Mouse (Mus musculus): ENCODE measurements at regions not wholly inside any gene's neighbourhood (a gene's known extent, or its start where the extent isn't known, plus 50 kb on each side); places are given as distances from the start of the nearest gene placed in this dataset.

DNA sequence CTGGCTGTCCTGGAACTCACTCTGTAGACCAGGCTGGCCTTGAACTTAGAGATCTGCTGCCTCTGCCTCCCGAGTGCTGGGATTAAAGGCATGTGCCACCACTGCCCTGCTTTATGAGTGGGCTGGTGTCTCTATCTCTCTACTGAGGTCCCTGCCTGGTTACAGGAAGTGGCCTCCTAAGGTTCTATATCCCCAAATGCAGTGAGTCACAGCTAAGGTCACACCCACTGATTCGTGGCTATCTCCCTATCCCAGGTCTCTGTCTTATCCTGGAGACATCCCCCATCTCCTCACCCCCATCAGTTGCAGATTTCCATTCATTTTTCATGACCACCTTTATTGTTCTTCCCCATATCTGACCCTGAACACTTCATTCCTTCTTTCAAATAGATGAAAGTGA, 837.3 kb downstream of the Prdm13 start:
- H3K36me3 ChIP-seq (replicated peaks in 1 of 2; ENCODE audit: control insufficient read depth in 1 of 2, insufficient read depth in 1 of 2, low read length in 1 of 2), result no peaks in the 10 kb centered on the region
- no peak overlapping the region for H3K4me2 ChIP-seq (ENCODE audit: insufficient read depth, low read depth, poor library complexity, severe bottlenecking)
- H3K27ac ChIP-seq (ENCODE audit: insufficient read depth, low read depth), result no peak overlapping the region
- no peak overlapping the region for H3K9ac ChIP-seq (ENCODE audit: insufficient read depth, low read depth)
- dilution Hi-C loops (cut with MboI; ENCODE audit: extremely low pct_ligation_motif_present, extremely low pct_unique_long_range_greater_than_20kb, low sequenced_read_pairs), result no loop called here
- no peaks in the 10 kb centered on the region for H3K79me2 ChIP-seq (replicated peaks; ENCODE audit: control insufficient read depth, extremely low read depth, insufficient read depth, poor library complexity, severe bottlenecking)
- H3K4me1 ChIP-seq (ENCODE audit: control insufficient read depth in 1 of 2, insufficient read depth in 2 of 2), result no peaks in the 10 kb centered on the region
- no peak for TF ChIP-seq ZMIZ1 (IDR thresholded peaks at IDR 0.05; ENCODE audit: low read depth, low read length)
- H3K4me3 ChIP-seq (replicated peaks in 1 of 3; ENCODE audit: low read depth in 2 of 3, low read length in 2 of 3, poor library complexity in 1 of 3), result no peak overlapping the region
- H3K27me3 ChIP-seq (replicated peaks), result no peaks in the 10 kb centered on the region
- DNase-seq (ENCODE audit: extremely low read depth), result no peak
- no peaks in the 10 kb centered on the region for H3K9me3 ChIP-seq (replicated peaks; ENCODE audit: low read length)
- in situ Hi-C loops (cut with MboI; ENCODE audit: low pct_ligation_motif_present, low pct_unique_long_range_greater_than_20kb, low sequenced_read_pairs), result no loop called here

DNA sequence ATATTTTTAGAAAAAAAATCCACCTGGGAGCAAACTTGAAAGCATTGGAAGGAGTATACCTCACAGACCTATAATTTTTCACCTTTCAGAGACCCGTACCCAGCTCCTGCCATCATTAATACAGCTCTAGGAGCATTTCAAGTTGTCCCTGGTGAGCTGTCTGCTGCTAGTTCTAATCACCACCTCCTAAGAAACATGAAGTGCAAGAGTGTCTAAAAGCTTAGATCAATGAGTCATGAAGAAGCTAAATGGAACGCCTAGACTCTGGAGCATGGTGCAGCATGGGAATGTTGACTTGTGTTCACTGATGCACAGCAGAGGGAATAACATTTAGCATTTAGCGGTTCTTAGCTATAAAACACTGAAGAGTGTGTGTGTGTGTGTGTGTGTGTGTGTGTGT, 841.2 kb downstream of the Prdm13 start:
- H3K9me3 ChIP-seq (replicated peaks; ENCODE audit: low read length), result no peaks in the 10 kb centered on the region
- no peak for TF ChIP-seq USF2 (conservative IDR thresholded peaks at IDR 0.05; ENCODE audit: low read depth, low read length)
- no peak for TF ChIP-seq USF1 (IDR thresholded peaks at IDR 0.05; ENCODE audit: low read depth, low read length)
- TF ChIP-seq NRF1 (IDR thresholded peaks at IDR 0.05; ENCODE audit: low read depth, low read length), result no peak
- TF ChIP-seq EP300 (IDR thresholded peaks at IDR 0.05; ENCODE audit: low read length), result no peak
- TF ChIP-seq ELF1 (IDR thresholded peaks at IDR 0.05; ENCODE audit: low read depth, low read length), result no peak
- TF ChIP-seq MAFK (IDR thresholded peaks at IDR 0.05; ENCODE audit: insufficient replicate concordance, low read length), result no peak
- TF ChIP-seq CHD2 (IDR thresholded peaks at IDR 0.05; ENCODE audit: low read length), result no peak
- TF ChIP-seq GABPA (IDR thresholded peaks at IDR 0.05; ENCODE audit: insufficient replicate concordance, low read depth, low read length), result no peak
- no peak for TF ChIP-seq PAX5 (IDR thresholded peaks at IDR 0.05; ENCODE audit: low read length)
- no peak for TF ChIP-seq JUN (IDR thresholded peaks at IDR 0.05; ENCODE audit: insufficient read depth, low read depth, low read length)
- no peak for TF ChIP-seq MAZ (IDR thresholded peaks at IDR 0.05; ENCODE audit: low read depth, low read length)
- H3K4me3 ChIP-seq (replicated peaks in 1 of 3; ENCODE audit: low read depth in 2 of 3, low read length in 2 of 3, poor library complexity in 1 of 3), result no peak overlapping the region
- H3K4me2 ChIP-seq (ENCODE audit: insufficient read depth, low read depth, poor library complexity, severe bottlenecking), result no peak overlapping the region
- H3K79me2 ChIP-seq (replicated peaks; ENCODE audit: control insufficient read depth, extremely low read depth, insufficient read depth, poor library complexity, severe bottlenecking), result no peaks in the 10 kb centered on the region
- dilution Hi-C loops (cut with MboI; ENCODE audit: extremely low pct_ligation_motif_present, extremely low pct_unique_long_range_greater_than_20kb, low sequenced_read_pairs) (no loop called here), in situ Hi-C loops (cut with MboI; ENCODE audit: low pct_ligation_motif_present, low pct_unique_long_range_greater_than_20kb, low sequenced_read_pairs) (no loop called here)
- H3K27ac ChIP-seq (ENCODE audit: insufficient read depth, low read depth), result no peak overlapping the region
- no peak for DNase-seq (ENCODE audit: extremely low read depth)
- no peaks in the 10 kb centered on the region for H3K4me1 ChIP-seq (ENCODE audit: control insufficient read depth in 1 of 2, insufficient read depth in 2 of 2)
- H3K9ac ChIP-seq (ENCODE audit: insufficient read depth, low read depth), result no peak overlapping the region
- H3K27me3 ChIP-seq (replicated peaks), result no peaks in the 10 kb centered on the region
- no peaks in the 10 kb centered on the region for H3K36me3 ChIP-seq (replicated peaks in 1 of 2; ENCODE audit: control insufficient read depth in 1 of 2, insufficient read depth in 1 of 2, low read length in 1 of 2)
